8 mouse cellular contexts compared by ENCODE assay signal in the genomic region with DNA sequence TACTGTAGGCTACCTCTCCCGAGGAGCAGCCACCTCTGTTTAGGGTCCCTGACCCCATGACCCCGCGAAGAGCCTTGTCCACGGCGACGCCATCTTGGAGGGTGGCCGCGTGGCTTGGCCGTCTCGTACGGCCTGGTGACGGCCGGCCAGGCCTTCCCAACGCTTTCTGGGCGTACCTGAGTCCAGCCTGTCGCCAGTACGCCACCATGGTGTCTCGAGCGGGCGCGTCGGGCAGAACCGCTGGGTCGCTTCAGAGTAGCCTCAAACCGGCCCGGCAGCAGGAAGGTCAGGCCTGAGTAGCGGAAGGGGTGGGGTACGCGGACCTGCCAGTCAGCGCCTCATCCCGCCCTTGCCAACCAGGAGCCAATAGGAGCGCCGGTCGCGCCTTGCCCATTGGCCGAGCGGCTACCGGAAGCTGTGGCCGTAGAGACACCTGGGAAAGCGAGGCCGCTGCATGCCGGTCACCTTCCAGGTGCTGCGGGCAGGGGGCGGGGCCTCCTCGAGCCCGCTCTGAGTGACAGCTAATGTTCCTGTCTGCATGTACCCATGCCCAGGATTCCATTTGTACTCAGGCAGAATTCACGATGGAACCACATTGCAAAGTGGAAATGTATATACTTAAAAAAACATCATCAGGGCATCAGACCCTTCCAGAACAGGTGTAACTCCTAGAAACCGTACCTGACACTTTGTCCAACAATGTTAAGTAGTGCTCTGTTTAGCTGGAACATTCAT. TPM values are rescaled to one million over a fixed set of nuclear protein-coding genes. Genes with fewer than 3 reads are reported as not detected.
DNase-seq lines count a peak whose midpoint lies in the region; ATAC-seq and TF ChIP-seq lines count a peak whose summit lies in the region.

Atp5e (minus strand) TSS at position 317 of the 735 bp plus-strand sequence.

- peak within 1 kb of the TSS; percentile 46; the same call in 1 of the 2 replicates for H3K27ac ChIP-seq in forebrain, embryonic 15.5 days (replicated peaks)

- peaks cover 39% of the 10 kb centered on the region for H3K36me3 ChIP-seq in forebrain, embryonic 15.5 days

- no peaks in the 10 kb centered on the region for H3K9me3 ChIP-seq in forebrain, embryonic 15.5 days

- TF ChIP-seq CTCF in lung, adult 2 months (IDR thresholded peaks at IDR 0.05; ENCODE audit: insufficient read depth, low read length): no peak

- peak; percentile 94 for DNase-seq in ES-CJ7 (ENCODE audit: low read depth, low spot score)
- peak; percentile 98 for DNase-seq in cerebellum, adult 11 months
- DNase-seq in heart, postnatal 25 days (ENCODE audit: low spot score): peak; percentile 93
- DNase-seq in layer of hippocampus, adult 18-20 months (ENCODE audit: low spot score in 2 of 2): peak; percentile 97 to 98
- peak; percentile 96 for DNase-seq in lung, adult 2 months
- peak; percentile 92 to 94 for DNase-seq in thymus, adult 18-20 months

- H3K4me2 ChIP-seq in forebrain, embryonic 15.5 days (replicated peaks): peak within 1 kb of the TSS; percentile 89

- intact Hi-C loops in heart, postnatal 25 days (cut with DNase I): loop anchor here (5.0 to 10.0 kb wide), 2 partner anchors 137 to 389 kb away; partner anchors contain the start of gene Stx16

- H3K27me3 ChIP-seq in forebrain, embryonic 15.5 days: no peaks in the 10 kb centered on the region

- 3% methylated on average over 48 of the region's 48 CpGs for WGBS in forebrain, embryonic 15.5 days
- WGBS in lung, adult 2 months: 1% methylated on average over 48 of the region's 48 CpGs

- TF ChIP-seq POLR2A in lung, adult 2 months (IDR thresholded peaks at IDR 0.05; ENCODE audit: borderline replicate concordance, extremely low read depth, low read depth, low read length): peak; percentile 55; the same call in 1 of the 2 replicates

- peak within 1 kb of the TSS; percentile 87 for H3K9ac ChIP-seq in forebrain, embryonic 15.5 days (replicated peaks)

- peak; percentile 100 for ATAC-seq in forebrain, embryonic 15.5 days (replicated peaks)
- ATAC-seq in neutrophil, adult 5-6 weeks (ENCODE audit: extremely low read depth, insufficient number of reproducible peaks, low FRiP score, poor library complexity, severe bottlenecking): peak; percentile 99

- H3K4me3 ChIP-seq in forebrain, embryonic 15.5 days: peak within 1 kb of the TSS; percentile 93
- peak within 1 kb of the TSS; percentile 99 for H3K4me3 ChIP-seq in lung, adult 2 months (replicated peaks; ENCODE audit: extremely low read depth, low read depth, low read length)

- H3K4me1 ChIP-seq in forebrain, embryonic 15.5 days: peaks cover 11% of the 10 kb centered on the region
- no peaks in the 10 kb centered on the region; the same call in 1 of the 2 replicates for H3K4me1 ChIP-seq in lung, adult 2 months (ENCODE audit: control insufficient read depth, insufficient read depth, low read length)

RNA-seq across cellular contexts. Expression of gene Atp5e, which starts in this region (rescaled TPM):
- polyA plus RNA-seq in forebrain, embryonic 15.5 days (2015; fragmentation: Nextera tagmentation; extraction: Ambion mirVana): 668 and 672 TPM in 2 replicates
- 1,000 to 10,000 TPM; 1,566 to 1,609 TPM for total RNA-seq in heart, postnatal 25 days (2021)
- total RNA-seq in layer of hippocampus, adult 18-20 months (2021): 100 to 1,000 TPM; 285 to 290 TPM
- 238 and 290 TPM in 2 replicates for polyA plus RNA-seq in lung, adult 2 months (2012; rRNA removed)
- 208 and 251 TPM in 2 replicates for total RNA-seq in neutrophil, adult 5-6 weeks (2017)

Comparison
In these comparisons a context has a peak if more than half of its experiments do, and no peak if none do; other contexts are left out.
1. Peak in every context shown above with its lines: DNase-seq, ATAC-seq, H3K4me3 ChIP-seq and H3K27ac ChIP-seq.